ENCODE assay signal across 20 mouse cellular contexts in genomic region chr5:70155173-70155572, GRCm38 (mm10).
DNase-seq lines count a peak whose midpoint lies in the region; ATAC-seq lines count a peak whose summit lies in the region.
"Had no signal": no experiment of that assay in that cellular context is flagged by ENCODE, and none has a peak within 500 bp of the region (broad histone marks: within the 10 kb centered on the region; RNA-seq: fewer than 3 reads in every experiment).

No protein-coding gene starts in this region.

- 56% methylated on average over 4 of the region's 4 CpGs for WGBS in hindbrain, embryonic 13.5 days
- WGBS in hindbrain, embryonic 11.5 days = 73% methylated on average over 4 of the region's 4 CpGs
- WGBS in neural tube, embryonic 11.5 days = 65% methylated on average over 4 of the region's 4 CpGs

- peak; percentile 57; the same call in 1 of the 2 replicates for ATAC-seq in hindbrain, embryonic 13.5 days (ENCODE audit: low FRiP score)
- no peak for ATAC-seq in hindbrain, embryonic 11.5 days (ENCODE audit: low FRiP score)
- no peak for ATAC-seq in neural tube, embryonic 11.5 days (ENCODE audit: insufficient read depth, low FRiP score, low TSS enrichment)
- ATAC-seq: CD4-positive, CD25-positive, alpha-beta regulatory T cell, adult 4 months; intestine, postnatal 0 days; liver, embryonic 12.5 days had no signal

- H3K36me3 ChIP-seq in hindbrain, embryonic 13.5 days = no peaks in the 10 kb centered on the region
- H3K36me3 ChIP-seq in hindbrain, embryonic 11.5 days (ENCODE audit: control insufficient read depth, insufficient read depth, low read length) = no peaks in the 10 kb centered on the region
- no peaks in the 10 kb centered on the region for H3K36me3 ChIP-seq in neural tube, embryonic 11.5 days (ENCODE audit: control insufficient read depth, insufficient read depth, low read length)
- H3K36me3 ChIP-seq: embryonic facial prominence, embryonic 13.5 days; G1E; heart, embryonic 13.5 days; liver, embryonic 12.5 days; neural tube, embryonic 13.5 days had no signal

- no peak overlapping the region for H3K27ac ChIP-seq in hindbrain, embryonic 13.5 days
- H3K27ac ChIP-seq in hindbrain, embryonic 11.5 days (ENCODE audit: low read depth, low read length) = no peak overlapping the region
- no peak overlapping the region for H3K27ac ChIP-seq in neural tube, embryonic 11.5 days (ENCODE audit: low read depth, low read length)
- H3K27ac ChIP-seq: embryonic facial prominence, embryonic 13.5 days; heart, embryonic 13.5 days; liver, embryonic 12.5 days; neural tube, embryonic 13.5 days had no signal

- no peak overlapping the region for H3K4me2 ChIP-seq in hindbrain, embryonic 13.5 days
- no peak overlapping the region for H3K4me2 ChIP-seq in hindbrain, embryonic 11.5 days (replicated peaks; ENCODE audit: low read depth, low read length)
- no peak overlapping the region for H3K4me2 ChIP-seq in neural tube, embryonic 11.5 days (ENCODE audit: low read depth)
- H3K4me2 ChIP-seq: embryonic facial prominence, embryonic 13.5 days; heart, embryonic 13.5 days; liver, embryonic 12.5 days; lung, embryonic 14.5 days; neural tube, embryonic 13.5 days had no signal

- no peaks in the 10 kb centered on the region for H3K4me1 ChIP-seq in hindbrain, embryonic 13.5 days (replicated peaks)
- no peaks in the 10 kb centered on the region for H3K4me1 ChIP-seq in hindbrain, embryonic 11.5 days (replicated peaks; ENCODE audit: control insufficient read depth, insufficient read depth, low read length)
- H3K4me1 ChIP-seq in neural tube, embryonic 11.5 days (ENCODE audit: control insufficient read depth, insufficient read depth, low read length) = no peaks in the 10 kb centered on the region
- H3K4me1 ChIP-seq: embryonic facial prominence, embryonic 13.5 days; heart, embryonic 13.5 days; liver, embryonic 12.5 days; neural tube, embryonic 13.5 days had no signal

- peak; percentile 1 for DNase-seq in adrenal gland, adult 2 months
- no peak for DNase-seq in adrenal gland, postnatal 36 days
- no peak for DNase-seq in hindbrain, embryonic 11.5 days (ENCODE audit: low spot score)
- DNase-seq in neural tube, embryonic 11.5 days (ENCODE audit: low spot score) = peak; percentile 19
- DNase-seq in neural tube, embryonic 10.5 days (ENCODE audit: extremely low spot score, low spot score) = no peak
- peak; percentile 2 for DNase-seq in telencephalon, adult 2 months (ENCODE audit: low read depth, low spot score)
- DNase-seq in urinary bladder, adult 2 months (ENCODE audit: low spot score) = no peak
- DNase-seq: cerebellum, adult 18-20 months; cerebellum, postnatal 36 days; heart, postnatal 36 days; lung, embryonic 14.5 days; lung, postnatal 4 days had no signal

- no peak overlapping the region for H3K9ac ChIP-seq in hindbrain, embryonic 13.5 days
- H3K9ac ChIP-seq in hindbrain, embryonic 11.5 days (ENCODE audit: low read depth, low read length) = no peak overlapping the region
- no peak overlapping the region for H3K9ac ChIP-seq in neural tube, embryonic 11.5 days (ENCODE audit: low read length)
- H3K9ac ChIP-seq: embryonic facial prominence, embryonic 13.5 days; heart, embryonic 13.5 days; liver, embryonic 12.5 days; lung, embryonic 14.5 days; neural tube, embryonic 13.5 days had no signal

- no peaks in the 10 kb centered on the region for H3K27me3 ChIP-seq in hindbrain, embryonic 13.5 days
- H3K27me3 ChIP-seq in hindbrain, embryonic 11.5 days (ENCODE audit: control insufficient read depth, insufficient read depth, low read length) = no peaks in the 10 kb centered on the region
- H3K27me3 ChIP-seq in neural tube, embryonic 11.5 days (ENCODE audit: control insufficient read depth, insufficient read depth, low read length) = no peaks in the 10 kb centered on the region
- H3K27me3 ChIP-seq: embryonic facial prominence, embryonic 13.5 days; heart, embryonic 13.5 days; liver, embryonic 12.5 days; neural tube, embryonic 13.5 days had no signal

- no peak overlapping the region for H3K4me3 ChIP-seq in hindbrain, embryonic 13.5 days
- no peak overlapping the region for H3K4me3 ChIP-seq in hindbrain, embryonic 11.5 days (ENCODE audit: low read depth, low read length)
- H3K4me3 ChIP-seq in neural tube, embryonic 11.5 days (ENCODE audit: low read depth, low read length) = no peak overlapping the region
- H3K4me3 ChIP-seq: embryonic facial prominence, embryonic 13.5 days; heart, embryonic 13.5 days; liver, embryonic 12.5 days; neural tube, embryonic 13.5 days had no signal

- H3K9me3 ChIP-seq in hindbrain, embryonic 13.5 days = no peaks in the 10 kb centered on the region
- H3K9me3 ChIP-seq in hindbrain, embryonic 11.5 days (ENCODE audit: control insufficient read depth, low read length) = no peaks in the 10 kb centered on the region
- no peaks in the 10 kb centered on the region for H3K9me3 ChIP-seq in neural tube, embryonic 11.5 days (ENCODE audit: control insufficient read depth, low read length)
- H3K9me3 ChIP-seq: embryonic facial prominence, embryonic 13.5 days; heart, embryonic 13.5 days; liver, embryonic 12.5 days; neural tube, embryonic 13.5 days had no signal

Comparison
In these comparisons a context has a peak if more than half of its experiments do, and no peak if none do; other contexts are left out.
1. DNase-seq: peak in adrenal gland, adult 2 months (single experiment), neural tube, embryonic 11.5 days (single experiment) and telencephalon, adult 2 months (single experiment); none in adrenal gland, postnatal 36 days (0 of 2), hindbrain, embryonic 11.5 days (single experiment), neural tube, embryonic 10.5 days (single experiment) and urinary bladder, adult 2 months (single experiment).